Mouse (Mus musculus) E14TG2a.4 (cell line): Measurements from ENCODE around the gene Ldhc.

Experiments used
- CTCF ChIP-seq: conservative IDR thresholded peaks from 2 replicates; pipeline ENCODE4 v1.5.1; 2014; ENCODE audit warnings: low read length
- POU5F1 ChIP-seq: IDR thresholded peaks from 2 replicates; pipeline ENCODE4 v1.6.1; 2014; ENCODE audit warnings: low read length, borderline replicate concordance

- TF ChIP-seq CTCF (no peak), POU5F1 (no peak)
Observed at GRCm38 (mm10) chr7:46836357-46836756, 24.6 kb upstream of the Ldhc start.
